Mouse (Mus musculus) layer of hippocampus, adult 11-12 months (tissue): ENCODE measurements around the gene Dnah11.

Source experiments
- DNase-seq: peaks from one replicate; pipeline ENCODE4 v3.0.0; 2022; ENCODE audit warnings: low spot score

Gene Dnah11

DNA sequence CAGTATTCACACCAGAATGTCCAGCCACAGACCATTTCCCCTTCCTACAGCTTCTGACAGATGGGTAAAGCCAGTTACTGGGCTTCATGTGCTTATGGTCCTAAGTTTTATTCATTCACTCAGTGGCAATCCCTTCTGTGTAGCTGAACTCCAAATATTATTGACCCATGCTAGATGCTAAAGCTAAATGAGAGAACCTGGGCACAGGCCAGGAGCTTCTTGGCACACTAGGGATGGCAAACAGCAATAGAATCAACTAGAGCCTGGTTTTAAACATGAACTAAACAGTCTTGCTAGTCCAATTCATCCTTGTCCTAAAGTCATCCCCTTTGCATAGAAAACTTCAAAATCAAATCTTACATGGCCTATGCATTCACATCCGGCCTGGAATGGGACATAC is 113.6 kb downstream of the Dnah11 start:
- no peak for DNase-seq

- DNase-seq = no peak
These were observed 114.0 kb downstream of the Dnah11 start for GRCm38 (mm10) chr12:118084806-118085205.

- DNase-seq = peak; percentile 17
These were observed 114.7 kb downstream of the Dnah11 start for GRCm38 (mm10) chr12:118084134-118084533.

GRCm38 (mm10) chr12:118080441-118080840 is 118.4 kb downstream of the Dnah11 start:
- DNase-seq = no peak

- DNase-seq = no peak
These were observed 120.3 kb downstream of the Dnah11 start for GRCm38 (mm10) chr12:118078434-118078989.

DNA sequence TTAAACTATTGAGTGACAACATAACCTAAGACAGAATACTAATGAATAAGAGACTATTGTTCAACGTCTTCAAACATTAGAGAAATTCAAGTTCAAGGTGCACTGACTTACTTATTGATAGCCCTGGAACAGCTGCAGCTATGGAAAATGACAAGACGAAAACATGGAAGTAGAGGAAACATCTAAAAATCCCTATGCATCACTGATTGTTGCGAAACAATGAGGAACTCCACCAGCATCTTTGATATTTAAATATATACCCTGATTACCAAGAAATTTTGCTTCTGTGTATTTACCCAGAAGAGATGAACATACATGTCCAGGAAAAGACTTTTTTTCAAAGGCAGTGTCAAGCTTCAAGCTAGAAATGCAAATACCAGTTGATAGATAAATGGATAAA is 122.0 kb downstream of the Dnah11 start:
- no peak for DNase-seq

GRCm38 (mm10) chr12:118072181-118072872 is 126.5 kb downstream of the Dnah11 start:
- DNase-seq = no peak

GRCm38 (mm10) chr12:118071667-118072066 is 127.2 kb downstream of the Dnah11 start:
- DNase-seq = no peak

GRCm38 (mm10) chr12:118068785-118069184 is 130.1 kb downstream of the Dnah11 start:
- peak; percentile 7 for DNase-seq

GRCm38 (mm10) chr12:118062343-118062742 is 136.5 kb downstream of the Dnah11 start:
- DNase-seq = no peak

GRCm38 (mm10) chr12:118056876-118057275 is 142.0 kb downstream of the Dnah11 start:
- no peak for DNase-seq

- no peak for DNase-seq
These were observed 153.5 kb downstream of the Dnah11 start for GRCm38 (mm10) chr12:118045381-118045780.

DNA sequence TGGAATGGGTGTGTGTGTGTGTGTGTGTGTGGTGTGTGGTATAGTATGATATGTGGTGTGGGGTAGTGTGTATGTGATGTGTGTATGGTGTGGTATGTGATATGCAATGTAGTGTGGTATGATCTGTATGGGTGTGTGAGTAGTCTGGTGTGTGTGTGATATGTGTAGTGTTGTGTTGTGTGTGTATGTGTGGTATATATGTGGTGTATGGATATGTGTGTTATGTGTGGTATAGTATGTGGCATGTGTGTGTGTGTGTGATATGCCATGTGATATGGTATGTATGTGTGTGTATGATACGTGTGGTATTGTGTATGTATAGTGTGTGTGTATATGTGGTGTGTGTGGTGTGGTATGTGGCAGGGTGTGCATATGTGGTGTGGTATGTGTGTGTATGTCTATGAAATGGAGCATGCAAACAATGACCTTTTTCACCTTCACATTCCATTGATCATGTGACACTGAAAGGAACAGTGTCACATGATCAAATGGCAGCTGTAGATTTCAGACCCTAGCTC is 155.7 kb downstream of the Dnah11 start:
- no peak for DNase-seq

DNA sequence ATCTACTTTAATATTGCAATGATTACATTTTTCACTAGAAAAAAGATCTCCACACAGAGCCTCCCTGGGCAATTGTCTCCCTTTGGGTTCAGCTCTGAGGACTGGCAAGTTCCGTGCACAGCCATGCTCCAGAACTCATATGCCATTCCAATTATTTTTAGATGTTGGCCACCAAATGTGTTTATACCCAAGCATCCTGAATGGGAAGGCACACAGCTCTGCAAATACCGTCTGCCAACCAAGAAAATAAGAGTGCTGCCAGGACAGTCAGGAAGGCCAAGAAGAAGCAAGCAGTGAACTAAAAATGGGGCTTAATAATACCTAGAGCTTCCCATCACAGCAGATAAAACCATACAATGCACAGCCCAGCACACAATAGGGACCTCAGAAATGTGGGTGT is 156.6 kb downstream of the Dnah11 start:
- DNase-seq = peak; percentile 3

- no peak for DNase-seq
These were observed 163.9 kb downstream of the Dnah11 start for GRCm38 (mm10) chr12:118034990-118035389.

DNA sequence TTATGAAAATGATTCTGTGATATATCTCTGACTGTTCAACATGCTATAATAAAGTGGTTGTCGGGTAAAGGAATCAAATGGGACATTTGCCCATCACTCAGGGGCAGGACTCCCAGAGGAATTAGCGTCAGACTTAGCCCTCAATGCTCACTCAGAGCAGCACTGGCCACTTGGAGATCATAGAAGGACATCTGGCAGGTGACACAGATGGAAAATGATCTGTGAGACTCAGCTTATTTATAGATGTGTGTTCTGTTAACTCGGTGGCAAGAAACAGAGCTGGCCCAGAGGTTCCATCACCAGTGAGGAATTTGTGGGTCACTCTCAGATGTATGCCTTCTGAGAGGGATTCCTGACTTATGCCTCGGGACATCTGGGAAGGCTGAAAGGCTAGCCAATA is 173.1 kb downstream of the Dnah11 start:
- DNase-seq = no peak

- no peak for DNase-seq
These were observed 179.9 kb downstream of the Dnah11 start for GRCm38 (mm10) chr12:118018936-118019335.

- DNase-seq = no peak
These were observed 185.0 kb downstream of the Dnah11 start for GRCm38 (mm10) chr12:118013872-118014271.

DNA sequence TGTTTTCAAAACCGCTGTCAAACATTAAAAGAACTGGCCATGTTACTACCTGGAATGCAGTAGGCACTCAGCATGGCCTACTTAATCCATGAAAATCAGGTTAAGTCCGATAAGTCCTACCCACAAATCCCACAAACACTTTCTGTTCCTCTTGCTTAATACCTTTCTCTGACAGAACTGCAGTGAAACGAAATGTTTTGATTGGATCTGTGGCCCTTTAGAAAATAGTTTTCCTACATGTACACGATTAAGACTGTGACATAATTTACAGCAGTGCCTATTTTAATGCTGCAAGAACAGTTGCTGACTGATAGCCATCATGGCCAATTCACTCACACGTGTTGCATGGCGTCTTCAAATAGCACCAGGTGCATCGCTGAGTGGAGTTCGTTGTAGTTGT is 186.9 kb downstream of the Dnah11 start:
- DNase-seq = no peak

DNA sequence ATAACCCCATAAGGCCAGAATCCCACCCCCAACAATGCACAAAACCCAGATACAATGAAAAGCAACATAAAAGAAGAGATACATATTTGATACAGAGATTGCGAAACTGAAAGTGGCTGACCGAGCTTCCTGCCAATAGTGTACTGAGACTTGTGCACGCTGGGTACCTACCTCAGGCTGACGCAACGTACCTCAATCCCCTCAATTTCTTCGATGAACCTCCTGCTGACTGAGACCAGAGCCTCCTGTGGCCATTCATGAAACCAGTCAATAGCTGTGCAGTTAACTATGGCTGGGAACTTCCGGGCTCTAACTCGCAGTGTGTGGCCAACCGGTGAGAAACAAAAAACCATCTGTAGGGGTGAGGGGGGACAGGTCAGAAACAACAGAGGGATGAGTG is 203.9 kb downstream of the Dnah11 start:
- no peak for DNase-seq

DNA sequence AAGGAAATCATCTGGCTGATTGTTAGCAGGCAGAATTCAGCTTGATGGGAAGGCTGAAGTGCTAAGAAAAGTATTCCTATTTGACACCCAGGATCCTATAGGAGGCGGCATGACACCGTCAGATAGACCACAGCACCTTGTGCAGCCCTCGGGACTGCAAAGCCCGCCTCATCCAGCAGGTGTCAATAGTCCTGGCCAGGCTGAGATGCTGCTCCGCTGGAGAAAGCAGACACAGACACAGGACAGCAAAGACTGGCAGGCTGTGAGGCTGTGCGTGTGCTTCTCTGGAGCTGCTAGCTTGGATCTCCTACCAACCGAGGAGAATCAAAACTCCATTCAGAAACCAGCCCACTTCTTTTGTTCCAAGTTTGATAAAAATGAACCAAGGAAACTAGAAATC is 205.3 kb downstream of the Dnah11 start:
- peak; percentile 77 for DNase-seq

- no peak for DNase-seq
These were observed 209.6 kb downstream of the Dnah11 start for GRCm38 (mm10) chr12:117989018-117989828.

DNA sequence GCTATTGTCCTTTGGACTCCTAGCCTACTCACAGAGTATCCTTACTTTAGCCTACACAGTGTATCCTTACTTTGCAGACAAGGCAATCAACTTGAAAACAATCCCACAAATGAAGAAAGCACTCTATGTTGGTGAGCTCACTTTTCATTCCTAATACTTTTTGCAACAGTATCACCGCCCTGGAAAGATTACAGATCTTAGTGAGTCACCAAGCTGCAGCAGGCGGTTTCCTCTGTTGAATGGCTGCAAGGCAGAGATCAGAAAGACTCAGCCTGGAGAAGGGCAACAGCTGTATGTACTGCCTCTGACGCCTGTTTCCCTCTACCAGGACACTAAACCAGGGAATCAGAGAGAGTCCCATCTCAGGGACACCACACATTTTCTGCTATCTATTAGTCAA is 218.5 kb downstream of the Dnah11 start:
- DNase-seq = no peak
